Comparison of ENCODE assay signal across 9 mouse cellular contexts in the genomic region with DNA sequence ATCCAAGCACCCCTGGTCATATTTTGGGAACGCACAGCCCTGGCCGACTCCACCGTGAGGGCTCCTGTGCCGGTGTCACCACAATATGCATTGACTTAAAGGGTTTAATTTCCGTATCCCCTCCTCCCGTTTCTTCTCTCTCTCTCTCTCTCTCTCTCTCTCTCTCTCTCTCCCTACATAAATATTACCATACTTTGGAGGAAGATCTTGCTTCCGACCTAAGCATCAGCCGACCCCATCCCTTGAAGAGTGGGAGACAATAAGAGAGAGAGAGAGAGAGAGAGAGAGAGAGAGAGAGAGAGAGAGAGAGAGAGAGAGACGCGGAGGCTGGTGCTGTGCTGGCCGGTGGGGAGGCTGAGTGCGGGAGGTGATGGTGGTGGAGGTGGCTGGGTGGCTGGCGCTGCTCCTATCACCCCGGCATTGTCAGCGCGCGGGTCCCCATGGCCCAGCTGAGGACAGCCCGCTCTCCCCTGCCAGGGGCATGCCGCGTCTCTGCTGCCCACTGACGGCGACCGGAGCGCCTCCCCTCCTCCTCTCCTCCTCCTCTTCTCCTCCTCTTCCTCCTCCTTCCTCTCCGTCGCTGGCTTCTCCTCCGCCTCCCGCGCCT. TPM values are rescaled to one million over a fixed set of nuclear protein-coding genes. Genes with fewer than 3 reads are reported as not detected.
DNase-seq lines count a peak whose midpoint lies in the region; ATAC-seq and TF ChIP-seq lines count a peak whose summit lies in the region.
"Had no signal": no experiment of that assay in that cellular context is flagged by ENCODE, and none has a peak within 500 bp of the region (broad histone marks: within the 10 kb centered on the region; RNA-seq: fewer than 3 reads in every experiment).

A gene (minus strand): TSS at position 163 of the 607 bp plus-strand sequence.

- ATAC-seq in heart, embryonic 15.5 days (replicated peaks; ENCODE audit: insufficient number of reproducible peaks, insufficient read depth, low FRiP score, low read depth): no peak; the same call in 1 of the 2 replicates
- ATAC-seq in forebrain, postnatal 0 days: peak; percentile 63
- ATAC-seq in midbrain, embryonic 14.5 days (ENCODE audit: low FRiP score, low TSS enrichment): peak; percentile 70

- no peak for DNase-seq in heart, postnatal 36 days
- DNase-seq in cerebellum, adult 11 months: peak; percentile 61
- peak; percentile 76 for DNase-seq in forebrain, postnatal 0 days
- peak; percentile 58 to 66 for DNase-seq in layer of hippocampus, postnatal 36 days
- DNase-seq in midbrain, embryonic 14.5 days: no peak
- DNase-seq in urinary bladder, adult 2 months (ENCODE audit: low spot score): no peak
- DNase-seq in lung, postnatal 4 days: no peak

- no peaks in the 10 kb centered on the region for H3K36me3 ChIP-seq in heart, embryonic 15.5 days
- H3K36me3 ChIP-seq in forebrain, postnatal 0 days (ENCODE audit: insufficient read depth): no peaks in the 10 kb centered on the region
- H3K36me3 ChIP-seq in midbrain, embryonic 14.5 days (ENCODE audit: control insufficient read depth, insufficient read depth, low read length): no peaks in the 10 kb centered on the region

- H3K27ac ChIP-seq in heart, embryonic 15.5 days: no peak within 1 kb of the TSS
- H3K27ac ChIP-seq in forebrain, postnatal 0 days (ENCODE audit: low read depth, low read length): peak within 1 kb of the TSS; percentile 85
- H3K27ac ChIP-seq in midbrain, embryonic 14.5 days (replicated peaks; ENCODE audit: low read depth, low read length): peak within 1 kb of the TSS; percentile 92

- peak within 1 kb of the TSS; percentile 52 for H3K4me3 ChIP-seq in heart, embryonic 15.5 days
- H3K4me3 ChIP-seq in forebrain, postnatal 0 days (ENCODE audit: low read depth, low read length): peak within 1 kb of the TSS; percentile 76
- peak within 1 kb of the TSS; percentile 62 for H3K4me3 ChIP-seq in midbrain, embryonic 14.5 days (replicated peaks; ENCODE audit: low read depth, low read length)
- H3K4me3 ChIP-seq: erythroblast, embryonic 14.5 days had no signal

- H3K4me2 ChIP-seq in heart, embryonic 15.5 days: peak within 1 kb of the TSS; percentile 89
- H3K4me2 ChIP-seq in forebrain, postnatal 0 days (ENCODE audit: low read depth): peak within 1 kb of the TSS; percentile 87
- H3K4me2 ChIP-seq in midbrain, embryonic 14.5 days (ENCODE audit: low read length): peak within 1 kb of the TSS; percentile 72

- 0% methylated on average over 26 of the region's 29 CpGs for WGBS in heart, embryonic 15.5 days
- 2% methylated on average over 26 of the region's 29 CpGs for WGBS in forebrain, postnatal 0 days
- WGBS in midbrain, embryonic 14.5 days: under 1% methylated on average over 26 of the region's 29 CpGs

- no peaks in the 10 kb centered on the region for H3K9me3 ChIP-seq in heart, embryonic 15.5 days (replicated peaks)
- no peaks in the 10 kb centered on the region for H3K9me3 ChIP-seq in forebrain, postnatal 0 days (ENCODE audit: low read length)
- H3K9me3 ChIP-seq in midbrain, embryonic 14.5 days (ENCODE audit: control insufficient read depth, low read length): no peaks in the 10 kb centered on the region

- H3K9ac ChIP-seq in heart, embryonic 15.5 days: peak within 1 kb of the TSS; percentile 21
- H3K9ac ChIP-seq in forebrain, postnatal 0 days: peak within 1 kb of the TSS; percentile 81
- peak within 1 kb of the TSS; percentile 87 for H3K9ac ChIP-seq in midbrain, embryonic 14.5 days (replicated peaks; ENCODE audit: low read length)

- H3K4me1 ChIP-seq in heart, embryonic 15.5 days (replicated peaks): peaks cover 20% of the 10 kb centered on the region
- H3K4me1 ChIP-seq in forebrain, postnatal 0 days (ENCODE audit: insufficient read depth): 0 out of 2 replicates have a peak, but pooled peaks cover 6% of the 10 kb centered on the region
- peaks cover 18% of the 10 kb centered on the region for H3K4me1 ChIP-seq in midbrain, embryonic 14.5 days (ENCODE audit: control insufficient read depth, insufficient read depth, low read length)

- no peak for TF ChIP-seq CTCF in forebrain, postnatal 0 days (IDR thresholded peaks at IDR 0.05; ENCODE audit: low read depth)

- intact Hi-C loops in heart, postnatal 36 days (cut with DNase I): no loop called here

- H3K27me3 ChIP-seq in heart, embryonic 15.5 days: peaks cover 52% of the 10 kb centered on the region
- no peaks in the 10 kb centered on the region; the same call in 1 of the 2 replicates for H3K27me3 ChIP-seq in forebrain, postnatal 0 days (ENCODE audit: insufficient read depth, low read length)
- no peaks in the 10 kb centered on the region; the same call in 1 of the 2 replicates for H3K27me3 ChIP-seq in midbrain, embryonic 14.5 days (ENCODE audit: control insufficient read depth, insufficient read depth, low read length)

RNA-seq across cellular contexts. Expression of the gene that starts here (rescaled TPM):
- polyA plus RNA-seq in heart, embryonic 15.5 days (2015; fragmentation: Nextera tagmentation; extraction: Ambion mirVana): 0.05 and 0.39 TPM in 2 replicates
- not detected for total RNA-seq in heart, postnatal 36 days (2021)
- total RNA-seq in forebrain, postnatal 0 days (2014; rRNA removed): 82.0 and 105 TPM in 2 replicates
- polyA plus RNA-seq in forebrain, postnatal 0 days (2015; fragmentation: Nextera tagmentation; extraction: Ambion mirVana): 16.7 and 29.0 TPM in 2 replicates
- total RNA-seq in layer of hippocampus, postnatal 36 days (2021): 100 to 1,000 TPM; 115 to 118 TPM
- polyA plus RNA-seq in midbrain, embryonic 14.5 days (2014; fragmentation: Nextera tagmentation; extraction: Ambion mirVana): 30.2 and 36.3 TPM in 2 replicates
- polyA plus RNA-seq in urinary bladder, adult 2 months (2012; rRNA removed): 0.15 and 0.34 TPM in 2 replicates
- polyA plus RNA-seq: erythroblast, embryonic 14.5 days had no signal

Comparison
In these comparisons a context has a peak if more than half of its experiments do, and no peak if none do; other contexts are left out.
1. RNA of the gene that starts here (total RNA-seq): 115 to 118 TPM in layer of hippocampus, postnatal 36 days and 82.0 to 105 TPM in forebrain, postnatal 0 days; not detected in heart, postnatal 36 days; every median in the first group is over 10 times any median in the second.
2. RNA of the gene that starts here (polyA plus RNA-seq): 30.2 to 36.3 TPM in midbrain, embryonic 14.5 days and 16.7 to 29.0 TPM in forebrain, postnatal 0 days; 0.15 to 0.34 TPM in urinary bladder, adult 2 months and 0.05 to 0.39 TPM in heart, embryonic 15.5 days; every median in the first group is over 10 times any median in the second.
3. H3K9ac ChIP-seq: peak in every context shown above with its lines; median percentile 87 in midbrain, embryonic 14.5 days; 81 in forebrain, postnatal 0 days; 21 in heart, embryonic 15.5 days.
4. DNase-seq: peak in cerebellum, adult 11 months (single experiment), forebrain, postnatal 0 days (single experiment) and layer of hippocampus, postnatal 36 days (2 of 2); none in heart, postnatal 36 days (0 of 2), midbrain, embryonic 14.5 days (single experiment), urinary bladder, adult 2 months (single experiment) and lung, postnatal 4 days (0 of 2).
5. Peak in every context shown above with its lines, with median percentiles within 50 percentile points of each other: H3K4me2 ChIP-seq and H3K4me3 ChIP-seq.